Mouse (Mus musculus): ENCODE measurements around the gene Ddi2. TPM values are rescaled to one million over a fixed set of nuclear protein-coding genes. Genes with fewer than 3 reads are reported as not detected.
A peak's percentile ranks its signal among the peaks of the same experiment; 100 is the strongest.

Ddi2 gene
- polyA plus RNA-seq, 1 experiment from 2014 or later: 31.1 TPM

DNA sequence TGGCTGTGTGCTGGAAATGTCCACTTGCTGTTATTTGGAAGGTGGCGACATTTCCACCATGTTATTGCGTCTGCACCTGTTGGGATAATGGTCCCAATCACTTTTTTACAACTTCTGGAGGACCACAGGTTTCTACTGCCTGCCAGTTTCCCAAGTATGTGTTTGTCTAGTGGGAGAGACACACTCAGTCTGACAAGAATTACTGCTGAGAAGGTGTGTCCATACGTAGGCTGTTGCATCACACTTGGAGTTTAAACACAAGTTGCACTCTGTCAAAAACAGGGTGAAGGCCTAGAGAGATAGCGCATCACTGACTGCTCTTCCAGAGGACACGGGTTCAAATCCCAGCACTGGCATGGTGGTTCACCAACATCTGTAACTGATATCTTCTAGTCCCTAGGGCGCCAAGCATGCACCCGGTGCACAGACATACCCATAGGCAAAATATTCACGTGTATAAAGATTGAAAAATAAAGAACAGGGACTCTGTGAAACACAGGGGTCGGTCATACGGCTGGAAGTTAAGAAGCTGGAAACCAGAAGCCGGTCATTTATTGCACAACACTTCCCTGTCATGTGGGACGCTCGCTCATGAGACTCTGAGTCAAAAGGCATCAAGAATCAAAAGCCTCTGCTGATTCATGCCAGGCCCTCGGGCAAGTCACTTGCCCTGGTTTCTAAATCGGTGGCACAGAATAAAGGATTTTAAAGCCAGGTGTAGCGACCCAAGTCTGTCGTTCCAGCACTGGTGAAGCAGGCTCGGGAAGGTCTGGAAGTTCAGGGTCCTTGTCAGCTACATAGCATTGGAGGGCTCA is 53.1 kb downstream of the Ddi2 start:
- Histone ChIP-seq H3K9me3 (no peaks in the 10 kb centered on the region), H3K9ac (replicated peaks) (no peak overlapping the region), H3K4me2 (no peak overlapping the region), H3K4me1 (replicated peaks) (no peaks in the 10 kb centered on the region), H3K36me3 (no peaks in the 10 kb centered on the region), H3K4me3 (replicated peaks) (no peak overlapping the region), H3K27me3 (no peaks in the 10 kb centered on the region), H3K27ac (no peak overlapping the region)
- ATAC-seq (ENCODE audit: insufficient number of reproducible peaks, insufficient read depth, low FRiP score, low TSS enrichment, low read depth): no peak
- WGBS: 78% methylated on average over 18 of the region's 18 CpGs

DNA sequence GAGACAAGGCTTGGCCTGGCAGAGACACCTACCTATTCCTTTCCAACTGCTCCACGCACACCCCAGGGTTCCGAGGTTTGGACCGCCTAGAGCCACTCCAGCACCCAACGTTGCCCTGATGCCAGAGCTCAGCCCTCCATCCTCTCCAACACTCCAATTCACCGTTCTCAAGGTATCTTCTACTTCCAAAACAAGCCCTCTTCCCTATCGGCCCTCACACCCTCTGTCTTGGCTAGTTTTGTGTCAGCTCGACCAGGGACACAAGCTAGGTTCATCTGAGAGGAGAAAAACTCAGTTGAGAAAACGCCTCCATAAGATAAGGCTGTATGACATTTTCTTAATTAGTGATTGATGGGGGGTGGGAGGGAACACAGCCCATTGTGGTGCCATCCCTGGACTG is 58.4 kb downstream of the Ddi2 start, which contains the start of gene Plekhm2:
Gene Plekhm2 (minus strand): TSS at position 101 of the 400 bp plus-strand sequence.
- ATAC-seq (ENCODE audit: insufficient number of reproducible peaks, insufficient read depth, low FRiP score, low TSS enrichment, low read depth): no peak
- Histone ChIP-seq H3K27me3 (no peaks in the 10 kb centered on the region), H3K4me3 (replicated peaks) (peak within 1 kb of the TSS; percentile 83), H3K27ac (peak within 1 kb of the TSS; percentile 58; the same call in 1 of the 2 replicates), H3K36me3 (peaks cover 22% of the 10 kb centered on the region), H3K4me1 (replicated peaks) (peaks cover 16% of the 10 kb centered on the region), H3K4me2 (peak within 1 kb of the TSS; percentile 94), H3K9ac (replicated peaks) (peak within 1 kb of the TSS; percentile 91), H3K9me3 (no peaks in the 10 kb centered on the region)
- WGBS: 72% methylated on average over 8 of the region's 8 CpGs

DNA sequence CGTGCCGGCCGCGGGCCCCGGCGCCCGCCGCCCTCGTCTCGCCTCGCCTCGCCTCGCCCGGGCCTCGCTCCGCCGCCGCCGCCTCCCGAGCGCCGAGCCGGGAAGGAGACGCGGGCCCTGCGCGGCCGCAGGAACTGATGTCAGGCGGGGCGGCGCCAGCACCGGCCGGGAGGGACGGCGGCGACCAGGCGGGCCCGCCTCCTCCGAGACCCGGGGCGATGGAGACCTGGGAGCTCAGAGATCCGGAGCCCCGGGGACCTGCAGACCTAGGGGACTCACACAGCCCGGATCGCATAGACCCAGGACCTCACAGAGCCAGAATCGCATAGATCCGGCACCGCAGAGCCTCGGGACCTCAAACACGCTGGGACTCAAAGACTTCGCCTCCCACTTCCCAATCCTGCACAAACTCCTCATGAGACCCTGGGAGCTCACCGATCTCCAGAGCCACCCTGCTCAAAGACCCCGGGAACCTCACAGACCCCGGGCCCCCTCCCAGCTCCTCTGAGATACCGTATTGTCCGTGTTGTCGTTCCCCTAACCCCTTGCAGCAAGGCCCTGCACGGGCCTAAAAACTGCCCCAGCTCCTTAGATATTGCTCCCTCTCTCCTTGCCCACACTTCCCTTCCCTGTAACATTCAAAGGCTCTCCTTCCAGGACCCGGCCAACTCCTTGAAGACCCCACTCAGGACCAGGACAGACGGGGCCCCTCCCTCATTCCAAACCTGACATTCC is 59.0 kb downstream of the Ddi2 start:
- peak; percentile 67; the same call in 1 of the 2 replicates for ATAC-seq (ENCODE audit: insufficient number of reproducible peaks, insufficient read depth, low FRiP score, low TSS enrichment, low read depth)
- Histone ChIP-seq H3K36me3 (peaks cover 29% of the 10 kb centered on the region), H3K27ac (peak overlapping the region; percentile 58; the same call in 1 of the 2 replicates), H3K4me3 (replicated peaks) (peak overlapping the region; percentile 83), H3K4me2 (peak overlapping the region; percentile 94), H3K9me3 (no peaks in the 10 kb centered on the region), H3K27me3 (no peaks in the 10 kb centered on the region), H3K9ac (replicated peaks) (peak overlapping the region; percentile 91), H3K4me1 (replicated peaks) (peaks cover 16% of the 10 kb centered on the region)
- under 1% methylated on average over 58 of the region's 60 CpGs for WGBS

DNA sequence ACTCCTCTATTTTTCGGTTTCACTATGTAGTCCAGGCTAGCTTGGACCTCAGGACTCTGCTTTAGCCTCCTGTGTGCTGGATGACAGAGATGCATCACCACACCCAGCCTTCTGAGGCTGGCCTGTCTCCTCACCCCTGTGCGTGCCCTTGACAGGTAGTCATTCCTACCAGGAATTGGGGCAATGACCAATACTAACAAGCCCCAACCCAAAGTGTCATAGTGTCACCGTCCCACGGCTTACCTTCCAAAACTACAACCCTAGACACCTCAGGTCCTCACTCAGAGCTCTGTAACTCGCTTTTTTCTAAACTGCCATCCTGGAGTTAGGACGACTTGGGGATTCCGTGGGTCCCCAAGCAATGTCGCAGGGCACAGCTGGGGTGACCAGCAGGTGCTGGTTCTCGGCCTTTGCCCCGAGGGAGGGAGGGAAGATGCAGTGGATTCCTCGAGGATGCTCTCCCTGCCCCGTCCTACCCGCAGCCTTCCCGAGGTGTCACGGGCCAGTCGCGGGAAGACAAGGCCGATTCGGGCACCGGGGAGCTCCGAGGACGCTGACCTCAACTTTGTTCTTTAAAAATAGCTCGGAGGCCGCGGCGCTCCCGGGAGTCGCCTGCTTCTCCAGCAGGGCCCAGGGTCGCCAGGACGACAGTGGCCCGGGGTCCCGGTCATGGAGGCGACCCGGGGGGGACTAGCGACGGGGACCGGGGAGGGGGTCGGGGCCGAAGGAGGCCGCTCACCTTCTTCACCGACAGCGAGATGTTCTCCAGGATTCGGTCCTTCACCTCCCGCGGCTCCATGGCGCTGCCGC is 59.9 kb downstream of the Ddi2 start:
- H3K27me3 ChIP-seq: no peaks in the 10 kb centered on the region
- H3K27ac ChIP-seq: no peak overlapping the region
- H3K4me2 ChIP-seq: peak overlapping the region; percentile 94
- no peaks in the 10 kb centered on the region for H3K9me3 ChIP-seq
- WGBS: 5% methylated on average over 46 of the region's 47 CpGs
- H3K36me3 ChIP-seq: peaks cover 36% of the 10 kb centered on the region
- H3K4me1 ChIP-seq (replicated peaks): peaks cover 16% of the 10 kb centered on the region
- peak overlapping the region; percentile 83 for H3K4me3 ChIP-seq (replicated peaks)
- no peak for ATAC-seq (ENCODE audit: insufficient number of reproducible peaks, insufficient read depth, low FRiP score, low TSS enrichment, low read depth)
- H3K9ac ChIP-seq (replicated peaks): peak overlapping the region; percentile 91

DNA sequence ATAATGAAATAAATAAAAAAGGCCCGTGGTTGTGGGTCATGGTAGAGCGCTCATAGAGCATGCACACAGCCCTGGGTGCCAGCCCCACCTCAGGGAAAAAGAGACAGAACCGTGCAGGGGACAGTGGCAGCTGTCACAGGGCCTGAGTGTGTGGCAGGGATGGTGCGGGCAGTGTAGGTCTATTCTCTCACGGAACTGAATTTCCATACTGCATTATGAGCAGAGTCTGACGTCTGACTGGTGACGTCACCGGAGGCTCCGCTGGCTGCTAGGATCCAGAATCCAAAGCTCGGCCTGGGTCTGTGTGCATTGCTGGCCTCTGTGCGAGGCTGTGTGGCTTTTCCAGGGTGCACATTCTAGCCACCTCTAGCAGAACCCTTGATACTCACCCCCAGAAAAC is 62.3 kb downstream of the Ddi2 start:
- no peak overlapping the region for H3K27ac ChIP-seq
- H3K9ac ChIP-seq (replicated peaks): no peak overlapping the region
- no peak overlapping the region for H3K4me2 ChIP-seq
- H3K4me1 ChIP-seq (replicated peaks): peaks cover 16% of the 10 kb centered on the region
- 93% methylated on average over 11 of the region's 11 CpGs for WGBS
- no peak overlapping the region for H3K4me3 ChIP-seq (replicated peaks)
- ATAC-seq (ENCODE audit: insufficient number of reproducible peaks, insufficient read depth, low FRiP score, low TSS enrichment, low read depth): no peak
- H3K9me3 ChIP-seq: no peaks in the 10 kb centered on the region
- no peaks in the 10 kb centered on the region for H3K27me3 ChIP-seq
- peaks cover 52% of the 10 kb centered on the region for H3K36me3 ChIP-seq

DNA sequence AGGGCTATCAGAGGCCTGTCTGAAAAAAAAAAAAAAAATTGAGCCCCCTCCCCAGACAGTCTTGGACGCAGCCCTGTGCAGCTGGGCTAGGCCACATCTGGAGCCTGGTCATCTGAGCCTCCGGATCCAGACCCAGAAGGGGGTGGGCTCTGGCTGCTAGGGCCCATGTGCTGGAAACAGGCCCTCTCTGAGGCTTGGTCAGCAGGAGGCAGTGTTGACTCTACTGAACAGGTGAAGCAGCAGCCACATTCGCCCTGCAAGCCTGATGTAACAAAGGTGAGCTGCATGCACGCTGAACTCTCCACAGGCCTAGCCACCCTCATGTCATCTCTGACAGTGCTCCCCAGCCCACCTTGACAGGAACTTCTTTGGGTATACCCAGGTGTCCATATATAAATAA is 63.5 kb downstream of the Ddi2 start:
- ATAC-seq (ENCODE audit: insufficient number of reproducible peaks, insufficient read depth, low FRiP score, low TSS enrichment, low read depth): no peak
- H3K4me3 ChIP-seq (replicated peaks): no peak overlapping the region
- H3K9ac ChIP-seq (replicated peaks): no peak overlapping the region
- peaks cover 55% of the 10 kb centered on the region for H3K36me3 ChIP-seq
- no peaks in the 10 kb centered on the region for H3K9me3 ChIP-seq
- H3K27me3 ChIP-seq: no peaks in the 10 kb centered on the region
- 44% methylated on average over 4 of the region's 4 CpGs for WGBS
- H3K4me2 ChIP-seq: no peak overlapping the region
- no peak overlapping the region for H3K27ac ChIP-seq
- H3K4me1 ChIP-seq (replicated peaks): peaks cover 14% of the 10 kb centered on the region

DNA sequence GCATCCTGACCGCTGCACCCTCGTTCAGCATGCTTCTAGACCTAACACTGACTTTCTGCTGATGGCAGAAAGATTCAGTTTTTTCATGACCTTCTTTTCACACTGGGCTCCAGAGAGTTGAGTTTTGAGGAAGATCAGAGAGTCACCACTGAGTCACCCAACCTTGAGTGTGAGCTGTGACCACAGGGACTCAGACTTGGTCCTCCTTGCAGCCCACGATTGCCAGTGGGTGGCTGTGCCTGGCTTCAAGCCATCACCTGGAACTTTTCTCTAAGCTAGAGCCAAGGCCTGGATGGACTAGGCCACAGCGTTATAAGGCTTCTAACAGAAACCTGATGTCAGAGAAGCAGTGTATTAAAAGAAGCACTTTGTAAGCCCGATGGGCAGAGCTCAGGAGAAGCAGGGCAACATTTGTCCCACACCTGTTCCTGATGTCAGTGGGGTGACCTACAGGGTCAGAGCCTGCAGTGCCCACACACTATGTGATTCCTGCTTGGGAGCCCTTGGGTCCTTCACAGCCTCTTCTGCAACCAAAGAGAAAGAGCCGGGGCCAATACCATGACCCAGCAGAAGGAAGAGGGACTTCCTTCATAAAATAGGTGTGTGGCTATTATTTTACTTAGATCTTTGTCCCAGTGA is 64.3 kb downstream of the Ddi2 start:
- Histone ChIP-seq H3K4me2 (no peak overlapping the region), H3K27me3 (no peaks in the 10 kb centered on the region), H3K9me3 (no peaks in the 10 kb centered on the region), H3K9ac (replicated peaks) (no peak overlapping the region), H3K27ac (no peak overlapping the region), H3K4me1 (replicated peaks) (peaks cover 10% of the 10 kb centered on the region), H3K36me3 (peaks cover 61% of the 10 kb centered on the region), H3K4me3 (replicated peaks) (no peak overlapping the region)
- no peak for ATAC-seq (ENCODE audit: insufficient number of reproducible peaks, insufficient read depth, low FRiP score, low TSS enrichment, low read depth)
- 83% methylated on average over 6 of the region's 6 CpGs for WGBS

DNA sequence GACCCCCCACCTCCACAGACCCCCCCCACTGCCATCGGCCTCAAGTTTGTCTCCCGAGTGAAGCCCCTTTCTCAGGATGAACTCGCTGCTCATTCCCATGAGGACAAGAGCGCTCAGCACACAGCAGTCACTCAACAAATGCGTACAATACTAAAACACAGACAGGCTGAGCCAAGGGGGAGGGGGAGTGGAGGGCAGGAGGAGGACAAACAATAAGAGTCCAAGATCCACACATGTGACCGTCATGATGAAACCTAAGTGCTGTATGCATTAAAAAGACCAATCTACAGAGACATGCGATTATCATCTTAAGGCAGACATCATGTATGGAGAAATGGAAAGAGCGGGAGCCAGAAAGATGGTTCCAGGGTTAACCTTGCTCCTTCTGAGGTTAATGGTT is 66.3 kb downstream of the Ddi2 start:
- no peak overlapping the region for H3K4me3 ChIP-seq (replicated peaks)
- H3K27me3 ChIP-seq: no peaks in the 10 kb centered on the region
- 93% methylated on average over 8 of the region's 8 CpGs for whole genome bisulfite sequencing
- no peak overlapping the region for H3K4me2 ChIP-seq
- H3K27ac ChIP-seq: no peak overlapping the region
- no peaks in the 10 kb centered on the region for H3K4me1 ChIP-seq (replicated peaks)
- H3K36me3 ChIP-seq: peaks cover 76% of the 10 kb centered on the region
- no peak for ATAC-seq (ENCODE audit: insufficient number of reproducible peaks, insufficient read depth, low FRiP score, low TSS enrichment, low read depth)
- H3K9me3 ChIP-seq: no peaks in the 10 kb centered on the region
- H3K9ac ChIP-seq (replicated peaks): no peak overlapping the region

DNA sequence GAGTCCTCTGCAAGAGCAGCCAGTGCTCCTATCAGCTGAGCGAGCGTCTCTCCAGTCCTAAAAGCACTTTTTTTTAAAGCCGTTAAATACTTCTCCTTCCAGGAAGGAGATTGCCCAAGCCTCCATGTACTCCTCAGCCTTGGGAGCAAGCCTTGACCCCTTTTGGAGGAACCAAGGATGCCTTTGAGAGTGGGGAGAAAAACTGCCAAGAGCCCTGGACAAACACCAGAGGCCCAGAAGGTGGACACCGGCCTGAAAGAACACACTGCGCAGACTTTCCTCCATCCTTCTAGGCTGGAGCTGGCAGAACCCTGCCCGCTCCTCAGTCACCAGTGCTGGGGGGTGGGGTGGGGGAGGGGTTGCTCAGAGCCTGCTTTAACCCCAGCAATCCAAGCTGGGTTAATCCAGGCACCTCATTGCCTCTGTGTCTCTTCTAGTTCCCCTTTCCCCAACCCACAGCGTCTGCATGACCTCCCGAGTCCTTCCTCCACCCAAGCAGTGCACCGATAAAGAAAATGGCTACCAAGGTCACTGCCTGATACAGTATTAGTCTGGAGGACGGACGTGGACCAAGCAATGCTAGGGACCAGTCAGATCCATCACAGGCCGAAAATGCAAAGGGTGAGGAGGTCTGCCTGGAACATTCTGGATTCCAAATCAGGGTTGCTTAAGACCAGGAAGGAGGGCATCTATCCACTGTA is 67.2 kb downstream of the Ddi2 start:
- Histone ChIP-seq H3K4me2 (no peak overlapping the region), H3K4me1 (replicated peaks) (no peaks in the 10 kb centered on the region), H3K27ac (no peak overlapping the region), H3K4me3 (replicated peaks) (no peak overlapping the region), H3K9me3 (no peaks in the 10 kb centered on the region), H3K9ac (replicated peaks) (no peak overlapping the region), H3K36me3 (peaks cover 75% of the 10 kb centered on the region), H3K27me3 (no peaks in the 10 kb centered on the region)
- no peak for ATAC-seq (ENCODE audit: insufficient number of reproducible peaks, insufficient read depth, low FRiP score, low TSS enrichment, low read depth)
- 79% methylated on average over 12 of the region's 12 CpGs for WGBS

DNA sequence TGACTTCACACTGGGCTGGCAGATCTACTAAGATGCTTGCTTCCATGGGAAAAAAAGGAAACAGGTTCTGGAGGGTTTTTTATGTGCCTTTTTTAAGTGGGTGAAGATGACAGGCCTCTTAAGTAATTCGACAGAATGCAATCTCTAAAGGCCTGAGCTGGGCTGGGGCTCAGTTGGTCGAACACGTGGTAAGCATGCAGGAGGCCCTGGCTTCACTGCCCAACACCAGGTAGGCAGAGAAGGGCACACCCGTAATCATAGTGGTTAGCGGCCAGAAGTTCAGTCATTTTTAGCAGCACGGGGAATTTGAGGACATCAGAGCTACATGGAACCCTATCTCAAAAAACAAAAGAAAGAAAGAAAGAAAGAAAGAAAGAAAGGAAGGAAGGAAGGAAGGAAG is 68.7 kb downstream of the Ddi2 start:
- 93% methylated on average over 6 of the region's 6 CpGs for WGBS
- no peak for ATAC-seq (ENCODE audit: insufficient number of reproducible peaks, insufficient read depth, low FRiP score, low TSS enrichment, low read depth)

More for the DNA sequence above, 68.7 kb downstream of the Ddi2 start:
- H3K27ac ChIP-seq: no peak overlapping the region
- H3K4me2 ChIP-seq: no peak overlapping the region
- no peaks in the 10 kb centered on the region for H3K9me3 ChIP-seq
- no peak overlapping the region for H3K9ac ChIP-seq (replicated peaks)
- peaks cover 5% of the 10 kb centered on the region for H3K4me1 ChIP-seq (replicated peaks)
- no peaks in the 10 kb centered on the region for H3K27me3 ChIP-seq
- H3K4me3 ChIP-seq (replicated peaks): no peak overlapping the region
- peaks cover 64% of the 10 kb centered on the region for H3K36me3 ChIP-seq
